Mouse (Mus musculus): Measurements from ENCODE around the gene Ddx50. TPM values are rescaled to one million over a fixed set of nuclear protein-coding genes. Genes with fewer than 3 reads are reported as not detected.

Gene Ddx50
- total RNA-seq (2017), result 107 and 116 TPM in 2 replicates

DNA sequence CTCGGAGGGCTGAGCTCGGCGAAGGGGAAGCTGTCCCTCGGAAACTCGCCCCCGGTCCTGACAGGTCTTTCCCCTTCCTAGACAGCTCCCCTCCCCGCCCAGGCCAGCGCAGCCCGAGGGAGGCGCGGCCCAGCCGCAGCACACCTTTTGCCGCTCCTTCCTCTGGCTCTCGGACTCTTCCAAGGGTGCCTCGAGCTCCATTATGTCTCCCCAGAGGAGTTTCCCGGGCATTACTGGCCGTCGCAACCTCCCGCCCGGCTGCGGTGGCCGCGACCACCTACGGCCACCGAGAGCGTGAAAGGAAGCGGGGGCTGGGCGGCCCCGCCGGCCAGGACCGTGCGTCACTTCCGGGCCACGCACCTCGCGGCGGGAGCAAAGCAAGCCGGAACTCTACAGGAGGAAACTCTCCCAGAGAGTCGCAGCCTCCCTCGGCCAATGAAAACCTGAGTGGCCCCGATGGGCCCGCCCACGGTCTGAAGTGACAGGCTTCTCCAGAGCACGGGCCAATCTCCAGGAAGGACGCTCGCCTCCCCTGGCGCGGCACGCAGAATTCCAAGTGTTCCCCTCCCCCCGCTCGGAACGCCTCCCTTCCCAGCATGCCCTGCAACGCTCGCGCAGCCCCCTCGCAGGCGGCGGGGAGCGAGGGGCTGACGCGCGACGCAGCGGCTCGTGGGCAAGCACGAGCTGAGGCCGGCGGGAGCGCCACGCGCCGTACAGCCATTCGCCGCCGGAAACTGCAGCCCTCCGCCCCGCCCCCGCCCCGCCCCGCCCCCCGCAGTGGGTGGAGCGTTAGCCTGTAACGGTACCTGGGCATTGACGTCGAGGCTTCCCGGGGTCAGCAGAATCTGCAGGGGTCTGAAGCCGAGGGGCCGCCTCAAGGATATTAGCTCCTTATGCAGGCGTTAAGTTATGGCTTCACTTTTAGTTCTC lies at the start of gene Ddx50:
Gene Ddx50, minus strand, starts transcription at position 338 of the 930 bp plus-strand sequence.
- ATAC-seq (ENCODE audit: extremely low read depth, insufficient number of reproducible peaks, low FRiP score, poor library complexity, severe bottlenecking), result peak; percentile 99

DNA sequence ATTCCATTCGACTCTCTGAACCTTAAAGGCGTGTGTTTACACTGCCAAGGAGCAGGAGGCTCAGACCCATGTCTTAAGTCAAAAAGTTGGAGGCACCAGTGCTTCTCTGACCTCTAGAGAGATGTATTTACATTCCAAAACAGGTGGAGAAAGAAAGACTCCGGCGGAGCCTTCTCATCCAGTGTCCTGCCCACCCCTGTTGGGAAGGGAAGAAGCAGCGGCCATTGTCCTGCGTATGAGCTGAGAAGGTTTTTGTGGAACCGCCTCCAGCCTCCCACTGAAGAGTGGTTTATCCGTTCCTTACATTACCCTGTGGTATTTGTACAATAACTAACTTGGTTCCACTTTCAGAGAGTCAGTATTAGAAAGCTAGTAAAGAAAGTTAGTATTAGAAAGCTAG lies 41.8 kb upstream of the Ddx50 start:
- ATAC-seq (ENCODE audit: extremely low read depth, insufficient number of reproducible peaks, low FRiP score, poor library complexity, severe bottlenecking), result no peak

DNA sequence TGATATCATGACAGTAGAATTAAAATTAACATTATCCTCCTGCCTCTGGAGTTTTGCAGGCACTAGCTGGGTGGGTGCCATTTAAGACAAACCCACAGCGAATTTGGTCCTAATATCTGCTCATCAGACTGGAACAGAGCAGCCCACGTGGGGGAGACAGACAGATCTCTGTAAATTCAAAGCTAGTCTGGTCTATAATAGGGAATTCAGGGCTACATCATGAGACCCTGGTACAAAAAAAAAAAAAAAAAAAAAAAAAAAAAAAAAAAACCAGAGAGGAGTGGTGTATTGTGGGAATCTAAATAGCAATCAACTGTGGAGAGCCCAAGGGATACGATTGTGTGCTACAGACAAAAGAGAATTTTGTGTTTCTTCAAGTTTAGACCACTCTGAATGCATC lies 41.2 kb upstream of the Ddx50 start:
- ATAC-seq (ENCODE audit: extremely low read depth, insufficient number of reproducible peaks, low FRiP score, poor library complexity, severe bottlenecking), result no peak

DNA sequence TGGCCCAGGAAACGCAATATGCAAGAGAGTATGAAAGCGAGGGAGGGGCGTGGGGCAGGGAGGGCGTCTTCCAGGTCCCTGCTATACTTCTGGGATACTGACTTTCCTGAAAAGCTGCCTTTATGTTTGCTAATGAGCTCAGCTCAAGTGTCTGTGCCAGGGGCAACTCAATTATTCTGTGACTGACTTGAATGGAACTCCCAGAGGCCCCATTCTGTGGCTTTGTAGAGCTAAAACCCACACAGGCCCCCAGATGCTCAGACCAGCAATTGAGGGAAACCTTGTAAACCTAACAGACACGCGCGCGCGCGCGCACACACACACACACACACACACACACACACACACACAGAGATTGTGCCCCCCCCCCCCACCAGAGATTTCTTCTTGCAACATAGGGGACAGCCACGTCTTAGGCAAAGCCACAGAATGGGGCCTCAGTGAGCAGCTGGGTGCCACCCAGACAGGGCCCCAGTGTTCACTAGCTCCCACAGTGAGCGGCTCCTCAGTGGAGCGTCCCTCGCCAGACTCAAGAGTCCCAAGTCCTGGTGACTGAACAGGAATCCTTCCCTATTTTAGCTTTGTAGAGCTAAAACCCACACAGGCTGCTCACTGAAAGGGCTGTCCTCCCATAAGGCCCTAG lies 36.1 kb upstream of the Ddx50 start:
- no peak for ATAC-seq (ENCODE audit: extremely low read depth, insufficient number of reproducible peaks, low FRiP score, poor library complexity, severe bottlenecking)

DNA sequence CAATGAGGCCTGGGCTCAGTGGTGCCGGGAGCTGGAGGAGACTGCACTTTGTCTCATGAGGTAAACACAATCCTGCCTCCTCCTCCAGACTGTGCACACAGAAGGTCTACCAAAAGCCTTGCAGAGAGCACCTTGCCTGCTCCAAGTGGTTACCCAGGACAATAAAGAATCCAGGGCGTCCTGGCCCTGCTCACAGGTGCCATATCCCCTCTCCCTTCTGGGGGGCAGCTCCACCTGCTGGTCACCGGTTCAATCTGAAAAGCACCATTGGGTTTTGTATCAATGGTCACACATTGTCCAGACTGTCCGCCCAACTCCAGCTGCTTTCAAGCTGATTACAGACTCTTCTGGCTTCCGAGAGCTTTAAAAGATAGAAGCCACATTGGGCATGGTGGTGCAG lies 32.0 kb upstream of the Ddx50 start:
- ATAC-seq (ENCODE audit: extremely low read depth, insufficient number of reproducible peaks, low FRiP score, poor library complexity, severe bottlenecking), result peak; percentile 39; the same call in 1 of the 2 replicates

DNA sequence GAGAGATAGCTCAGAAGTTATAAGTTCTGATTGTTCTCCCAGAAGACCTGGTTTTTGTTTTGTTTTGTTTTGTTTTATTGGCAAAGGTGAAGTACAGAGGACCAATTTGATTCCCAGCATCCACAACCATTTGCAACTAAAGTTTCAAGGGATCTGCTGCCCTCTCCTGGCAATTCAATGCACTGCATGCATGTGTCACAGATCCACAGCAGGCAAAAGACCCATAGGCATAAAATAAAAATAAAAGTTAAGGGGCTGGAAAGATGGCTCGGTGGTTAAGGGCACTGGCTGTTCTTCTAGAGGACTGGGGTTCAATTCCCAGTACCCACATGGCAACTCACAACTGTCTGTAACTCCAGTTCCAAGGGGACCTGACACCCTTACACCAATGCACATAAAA lies 28.8 kb upstream of the Ddx50 start:
- no peak for ATAC-seq (ENCODE audit: extremely low read depth, insufficient number of reproducible peaks, low FRiP score, poor library complexity, severe bottlenecking)

- ATAC-seq (ENCODE audit: extremely low read depth, insufficient number of reproducible peaks, low FRiP score, poor library complexity, severe bottlenecking), result no peak
These were observed 26.3 kb upstream of the Ddx50 start for GRCm38 (mm10) chr10:62677329-62677728.

DNA sequence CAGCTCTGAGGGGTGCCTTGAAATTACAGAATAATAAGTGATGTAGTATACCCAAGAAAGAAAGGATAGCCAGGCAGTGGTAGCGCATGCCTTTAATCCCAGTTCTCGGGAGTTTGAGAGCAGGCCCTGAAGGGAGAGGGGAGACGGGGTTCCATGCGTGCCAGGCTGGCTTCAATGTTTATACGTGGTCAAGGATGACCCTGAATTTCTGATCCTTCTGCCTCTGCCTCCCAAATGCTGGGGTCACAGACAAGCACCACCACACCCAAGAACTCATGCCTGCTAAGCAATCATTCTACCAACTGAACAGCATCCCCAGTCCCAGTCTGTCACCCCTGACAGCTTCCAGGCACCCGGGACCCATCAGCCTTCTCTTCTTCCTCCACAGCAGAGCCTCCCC lies 25.2 kb upstream of the Ddx50 start:
- ATAC-seq (ENCODE audit: extremely low read depth, insufficient number of reproducible peaks, low FRiP score, poor library complexity, severe bottlenecking), result no peak

GRCm38 (mm10) chr10:62672359-62672758 lies 21.3 kb upstream of the Ddx50 start:
- ATAC-seq (ENCODE audit: extremely low read depth, insufficient number of reproducible peaks, low FRiP score, poor library complexity, severe bottlenecking), result no peak

GRCm38 (mm10) chr10:62669245-62669644 lies 18.2 kb upstream of the Ddx50 start:
- ATAC-seq (ENCODE audit: extremely low read depth, insufficient number of reproducible peaks, low FRiP score, poor library complexity, severe bottlenecking), result no peak

- no peak for ATAC-seq (ENCODE audit: extremely low read depth, insufficient number of reproducible peaks, low FRiP score, poor library complexity, severe bottlenecking)
These were observed 17.4 kb upstream of the Ddx50 start for GRCm38 (mm10) chr10:62668463-62668862.

DNA sequence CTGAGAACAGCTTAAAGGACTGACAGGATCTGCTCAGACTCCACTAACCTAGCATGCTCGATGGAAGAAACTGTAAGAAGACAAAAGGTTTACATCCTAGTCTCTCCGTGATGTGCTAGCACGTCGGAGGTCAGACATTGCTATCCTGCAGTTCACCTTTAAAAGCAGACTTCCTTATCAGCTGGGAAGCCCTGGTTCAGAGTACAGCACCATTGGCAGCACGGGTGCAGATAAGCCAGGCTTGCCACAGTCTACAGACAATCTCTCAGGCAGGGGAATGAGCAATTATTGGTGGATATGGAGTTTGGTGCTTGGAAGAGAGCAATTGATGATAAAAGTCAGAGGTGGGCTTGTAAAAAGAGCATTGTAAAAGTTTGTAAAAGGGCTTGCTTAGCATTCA lies 17.0 kb upstream of the Ddx50 start:
- ATAC-seq (ENCODE audit: extremely low read depth, insufficient number of reproducible peaks, low FRiP score, poor library complexity, severe bottlenecking), result no peak

GRCm38 (mm10) chr10:62664963-62665590 lies 14.1 kb upstream of the Ddx50 start:
- ATAC-seq (ENCODE audit: extremely low read depth, insufficient number of reproducible peaks, low FRiP score, poor library complexity, severe bottlenecking), result peak; percentile 42; the same call in 1 of the 2 replicates

DNA sequence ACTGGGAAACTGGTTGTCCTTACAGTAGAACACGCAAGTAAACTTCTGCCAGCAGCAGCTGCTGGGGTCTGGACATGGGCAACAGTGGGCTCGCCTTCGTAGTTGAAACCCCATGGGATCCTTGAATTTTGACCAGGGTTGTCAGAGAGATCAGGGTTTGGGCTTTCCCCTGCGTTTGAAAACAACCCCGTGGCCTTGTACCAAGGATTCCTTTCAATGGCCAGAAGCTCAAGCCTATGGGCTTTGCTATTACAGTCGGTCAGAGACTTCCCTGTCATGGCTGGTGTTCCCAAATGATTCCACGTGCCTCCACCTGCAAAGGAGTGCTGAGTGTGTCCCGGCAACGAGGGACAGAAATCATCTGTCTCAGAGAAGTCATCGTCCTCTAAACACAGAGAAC lies 13.2 kb upstream of the Ddx50 start:
- ATAC-seq (ENCODE audit: extremely low read depth, insufficient number of reproducible peaks, low FRiP score, poor library complexity, severe bottlenecking), result no peak

DNA sequence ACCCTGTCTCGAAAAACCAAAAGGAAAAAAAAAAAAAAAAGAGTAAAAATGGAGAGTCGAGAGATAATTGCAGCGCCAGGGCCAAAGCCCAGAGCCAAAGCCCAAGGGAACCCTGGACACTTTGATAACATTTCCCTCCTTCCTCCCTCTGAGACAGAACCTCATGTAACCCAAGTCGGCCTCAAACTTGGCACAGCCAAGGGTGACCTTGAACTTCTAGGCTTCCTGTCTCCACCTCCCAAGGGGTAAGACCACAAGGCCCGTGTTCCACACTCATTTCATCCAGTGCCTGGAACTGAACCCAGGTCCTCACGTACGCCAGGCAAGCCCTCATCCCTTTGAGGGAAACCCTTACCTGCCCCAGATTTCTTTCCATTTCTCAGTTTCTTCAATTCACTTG lies 5.7 kb upstream of the Ddx50 start:
- no peak for ATAC-seq (ENCODE audit: extremely low read depth, insufficient number of reproducible peaks, low FRiP score, poor library complexity, severe bottlenecking)

DNA sequence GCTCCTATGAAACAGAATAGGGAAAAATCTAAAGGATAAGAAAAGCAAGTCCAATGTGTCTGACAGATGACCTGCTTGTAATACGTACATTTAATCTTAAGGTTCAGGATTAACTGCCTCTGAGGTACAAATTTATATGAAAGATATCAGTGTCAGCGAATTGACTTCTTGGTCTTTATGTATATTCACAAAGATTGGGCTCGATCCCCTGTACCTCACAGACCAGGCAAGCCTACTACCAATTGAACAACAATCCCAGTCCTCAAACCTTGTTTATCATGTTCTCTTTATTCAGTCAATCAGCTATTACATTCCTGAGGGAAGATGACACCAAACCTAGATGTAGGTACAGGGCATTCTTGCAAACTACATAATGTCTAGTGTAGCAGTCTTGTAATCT lies 943 bp upstream of the Ddx50 start:
- no peak for ATAC-seq (ENCODE audit: extremely low read depth, insufficient number of reproducible peaks, low FRiP score, poor library complexity, severe bottlenecking)

DNA sequence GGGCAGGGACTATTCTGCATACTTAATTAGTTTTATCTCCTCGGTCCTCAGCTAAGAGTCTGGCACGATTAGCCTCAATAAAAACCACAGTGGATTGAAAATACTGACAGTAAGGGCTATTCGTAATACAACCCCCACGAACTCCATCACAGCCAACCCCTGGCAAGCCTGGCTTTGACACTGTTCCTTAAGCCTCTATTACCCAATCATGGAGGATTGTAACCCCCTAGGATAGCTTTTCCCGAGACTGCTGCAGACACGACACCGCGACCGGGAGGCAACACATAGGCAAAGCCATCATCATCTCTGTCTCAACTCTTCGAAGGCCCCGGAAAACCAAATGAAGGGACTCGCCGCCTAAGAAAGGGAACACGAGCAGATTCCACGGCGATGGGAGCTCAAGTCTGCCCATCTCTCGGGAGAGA lies 648 bp downstream of the Ddx50 start:
- ATAC-seq (ENCODE audit: extremely low read depth, insufficient number of reproducible peaks, low FRiP score, poor library complexity, severe bottlenecking), result no peak

- no peak for ATAC-seq (ENCODE audit: extremely low read depth, insufficient number of reproducible peaks, low FRiP score, poor library complexity, severe bottlenecking)
These were observed 46.9 kb downstream of the Ddx50 start for GRCm38 (mm10) chr10:62604161-62604560.

GRCm38 (mm10) chr10:62603233-62604030 lies 47.6 kb downstream of the Ddx50 start:
- no peak for ATAC-seq (ENCODE audit: extremely low read depth, insufficient number of reproducible peaks, low FRiP score, poor library complexity, severe bottlenecking)
